Mouse (Mus musculus) G1E (cell line): ENCODE measurements around the gene Lancl2.

ENCODE experiments used
- CTCF ChIP-seq: IDR thresholded peaks from 2 replicates; pipeline ENCODE4 v1.5.1; 2012; ENCODE audit warnings: low read depth, low read length, inconsistent platforms, mixed read lengths
- TAL1 ChIP-seq: conservative IDR thresholded peaks from 2 replicates; pipeline ENCODE4 v1.6.1; 2012; ENCODE audit warnings: low read depth, low read length, inconsistent platforms, mixed read lengths

DNA sequence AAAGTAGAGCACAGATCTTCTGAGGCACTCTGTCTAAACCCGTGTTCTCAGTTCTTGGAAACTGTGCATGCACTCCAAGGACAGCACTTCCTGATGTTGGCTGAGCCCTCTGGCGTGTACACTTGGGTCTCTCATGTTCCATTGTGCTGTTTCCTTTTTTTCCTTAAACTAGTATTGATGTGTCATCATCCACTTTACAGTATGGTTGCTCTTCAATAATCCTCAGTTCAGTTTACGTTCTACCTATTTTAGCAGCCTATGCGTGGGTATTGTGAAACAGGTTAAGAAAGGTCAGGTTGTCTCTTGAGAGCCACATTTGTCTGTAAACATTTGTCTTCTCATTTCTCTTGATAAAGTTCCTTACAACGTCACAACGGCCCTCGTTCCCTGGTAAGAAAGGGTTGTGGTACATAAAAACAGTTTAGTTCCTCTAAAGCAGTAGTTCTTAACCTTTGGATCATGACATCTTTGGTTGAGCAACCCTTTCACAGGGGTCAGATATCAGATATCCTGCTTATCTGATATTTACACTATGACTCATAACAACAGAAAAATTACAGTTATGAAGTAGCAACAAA is 66.7 kb downstream of the Lancl2 start:
- no peak for TF ChIP-seq CTCF
- no peak for TF ChIP-seq TAL1
